Comparison of ENCODE assay signal across 18 mouse cellular contexts in genomic region chrX:11929448-11929847, GRCm38 (mm10).
DNase-seq lines count a peak whose midpoint lies in the region; ATAC-seq and TF ChIP-seq lines count a peak whose summit lies in the region.
"Had no signal": no experiment of that assay in that cellular context is flagged by ENCODE, and none has a peak within 500 bp of the region (broad histone marks: within the 10 kb centered on the region; RNA-seq: fewer than 3 reads in every experiment).

No protein-coding gene starts in this region.

- H3K9me3 ChIP-seq in forebrain, embryonic 10.5 days, result no peaks in the 10 kb centered on the region
- no peaks in the 10 kb centered on the region for H3K9me3 ChIP-seq in forebrain, embryonic 12.5 days
- no peaks in the 10 kb centered on the region for H3K9me3 ChIP-seq in neural tube, embryonic 15.5 days (replicated peaks)
- no peaks in the 10 kb centered on the region for H3K9me3 ChIP-seq in embryonic facial prominence, embryonic 10.5 days
- H3K9me3 ChIP-seq in midbrain, postnatal 0 days (ENCODE audit: low read length), result no peaks in the 10 kb centered on the region
- H3K9me3 ChIP-seq: liver, embryonic 13.5 days; megakaryocyte, embryonic 14.5 days; neural tube, embryonic 13.5 days had no signal

- 45% methylated on average over 6 of the region's 6 CpGs for WGBS in forebrain, embryonic 10.5 days
- 70% methylated on average over 6 of the region's 6 CpGs for WGBS in forebrain, embryonic 12.5 days
- 56% methylated on average over 6 of the region's 6 CpGs for WGBS in neural tube, embryonic 15.5 days
- WGBS in embryonic facial prominence, embryonic 10.5 days, result 30% methylated on average over 6 of the region's 6 CpGs
- 71% methylated on average over 6 of the region's 6 CpGs for WGBS in midbrain, postnatal 0 days

- no peaks in the 10 kb centered on the region for H3K36me3 ChIP-seq in forebrain, embryonic 10.5 days (replicated peaks)
- H3K36me3 ChIP-seq in forebrain, embryonic 12.5 days (replicated peaks), result no peaks in the 10 kb centered on the region
- no peaks in the 10 kb centered on the region for H3K36me3 ChIP-seq in neural tube, embryonic 15.5 days
- no peaks in the 10 kb centered on the region for H3K36me3 ChIP-seq in embryonic facial prominence, embryonic 10.5 days (replicated peaks)
- no peaks in the 10 kb centered on the region for H3K36me3 ChIP-seq in midbrain, postnatal 0 days (ENCODE audit: insufficient read depth, low read length)
- H3K36me3 ChIP-seq: liver, embryonic 13.5 days; neural tube, embryonic 13.5 days had no signal

- H3K4me1 ChIP-seq in forebrain, embryonic 10.5 days, result peaks cover 17% of the 10 kb centered on the region
- no peaks in the 10 kb centered on the region for H3K4me1 ChIP-seq in forebrain, embryonic 12.5 days
- peaks cover 4% of the 10 kb centered on the region; the same call in 1 of the 2 replicates for H3K4me1 ChIP-seq in neural tube, embryonic 15.5 days
- peaks cover 36% of the 10 kb centered on the region for H3K4me1 ChIP-seq in embryonic facial prominence, embryonic 10.5 days
- H3K4me1 ChIP-seq in midbrain, postnatal 0 days (ENCODE audit: insufficient read depth, low read length), result no peaks in the 10 kb centered on the region
- H3K4me1 ChIP-seq: liver, embryonic 13.5 days had no signal

- H3K4me2 ChIP-seq in forebrain, embryonic 12.5 days, result no peak overlapping the region
- H3K4me2 ChIP-seq in neural tube, embryonic 15.5 days, result no peak overlapping the region
- H3K4me2 ChIP-seq in midbrain, postnatal 0 days (ENCODE audit: low read depth, low read length, poor library complexity, severe bottlenecking), result no peak overlapping the region
- H3K4me2 ChIP-seq: liver, embryonic 13.5 days; neural tube, embryonic 13.5 days had no signal

- H3K27ac ChIP-seq in forebrain, embryonic 10.5 days, result peak overlapping the region; percentile 25; the same call in 1 of the 2 replicates
- no peak overlapping the region for H3K27ac ChIP-seq in forebrain, embryonic 12.5 days
- no peak overlapping the region for H3K27ac ChIP-seq in neural tube, embryonic 15.5 days (replicated peaks)
- H3K27ac ChIP-seq in embryonic facial prominence, embryonic 10.5 days (replicated peaks), result peak overlapping the region; percentile 66
- no peak overlapping the region for H3K27ac ChIP-seq in midbrain, postnatal 0 days (ENCODE audit: low read depth, low read length)
- H3K27ac ChIP-seq: liver, embryonic 13.5 days; neural tube, embryonic 13.5 days had no signal

- no peak for ATAC-seq in forebrain, embryonic 12.5 days (ENCODE audit: low FRiP score)
- no peak for ATAC-seq in neural tube, embryonic 15.5 days (ENCODE audit: low FRiP score)
- ATAC-seq in midbrain, postnatal 0 days (ENCODE audit: low FRiP score), result no peak
- ATAC-seq: forebrain, embryonic 14.5 days; inflammation-experienced regulatory T-cells, adult 6 months; lung, postnatal 0 days; midbrain, embryonic 16.5 days had no signal

- no peak for TF ChIP-seq CTCF in midbrain, postnatal 0 days (IDR thresholded peaks at IDR 0.05)

- H3K9ac ChIP-seq in forebrain, embryonic 12.5 days, result no peak overlapping the region
- no peak overlapping the region for H3K9ac ChIP-seq in neural tube, embryonic 15.5 days (replicated peaks)
- no peak overlapping the region for H3K9ac ChIP-seq in midbrain, postnatal 0 days (replicated peaks; ENCODE audit: low read length, poor library complexity, severe bottlenecking)
- H3K9ac ChIP-seq: liver, embryonic 13.5 days; neural tube, embryonic 13.5 days had no signal

- no peak for DNase-seq in forebrain, embryonic 10.5 days (ENCODE audit: extremely low spot score, low spot score)
- DNase-seq in neural tube, embryonic 10.5 days (ENCODE audit: extremely low spot score, low spot score), result peak; percentile 17
- DNase-seq in embryonic facial prominence, embryonic 10.5 days (ENCODE audit: low spot score), result peak; percentile 41
- DNase-seq in retina, embryonic 14.5 days (ENCODE audit: low spot score), result peak; percentile 11
- DNase-seq in midbrain, postnatal 0 days (ENCODE audit: low spot score), result no peak
- DNase-seq in frontal cortex, postnatal 25 days (ENCODE audit: low spot score in 2 of 2), result no peak
- DNase-seq: adrenal gland, adult 2 months; layer of hippocampus, postnatal 36 days; liver, embryonic 13.5 days; thymus, postnatal 4 days had no signal

- peaks cover 90% of the 10 kb centered on the region for H3K27me3 ChIP-seq in forebrain, embryonic 10.5 days (ENCODE audit: poor library complexity, severe bottlenecking)
- peaks cover 20% of the 10 kb centered on the region for H3K27me3 ChIP-seq in forebrain, embryonic 12.5 days
- H3K27me3 ChIP-seq in neural tube, embryonic 15.5 days (replicated peaks), result 0 out of 2 replicates have a peak, but pooled peaks cover 5% of the 10 kb centered on the region
- peaks cover 90% of the 10 kb centered on the region for H3K27me3 ChIP-seq in embryonic facial prominence, embryonic 10.5 days (replicated peaks; ENCODE audit: low read depth, poor library complexity, severe bottlenecking)
- H3K27me3 ChIP-seq in midbrain, postnatal 0 days (ENCODE audit: insufficient read depth, low read length), result no peaks in the 10 kb centered on the region
- H3K27me3 ChIP-seq: liver, embryonic 13.5 days had no signal

- H3K4me3 ChIP-seq in forebrain, embryonic 10.5 days, result no peak overlapping the region
- no peak overlapping the region for H3K4me3 ChIP-seq in forebrain, embryonic 12.5 days (replicated peaks)
- no peak overlapping the region for H3K4me3 ChIP-seq in neural tube, embryonic 15.5 days (replicated peaks)
- H3K4me3 ChIP-seq in embryonic facial prominence, embryonic 10.5 days, result no peak overlapping the region
- no peak overlapping the region for H3K4me3 ChIP-seq in midbrain, postnatal 0 days (ENCODE audit: low read depth, low read length)
- H3K4me3 ChIP-seq: liver, embryonic 13.5 days; megakaryocyte, embryonic 14.5 days; neural tube, embryonic 13.5 days had no signal

Comparison
In these comparisons a context has a peak if more than half of its experiments do, and no peak if none do; other contexts are left out.
1. H3K27ac ChIP-seq: peak in forebrain, embryonic 10.5 days (single experiment) and embryonic facial prominence, embryonic 10.5 days (single experiment); none in forebrain, embryonic 12.5 days (single experiment), neural tube, embryonic 15.5 days (single experiment) and midbrain, postnatal 0 days (single experiment).
2. DNase-seq: peak in neural tube, embryonic 10.5 days (single experiment), embryonic facial prominence, embryonic 10.5 days (single experiment) and retina, embryonic 14.5 days (single experiment); none in forebrain, embryonic 10.5 days (single experiment), midbrain, postnatal 0 days (single experiment) and frontal cortex, postnatal 25 days (0 of 2).